Mouse (Mus musculus): ENCODE data around the gene Pgls.

Pgls gene

GRCm38 (mm10) chr8:71591471-71592373 lies at the start of gene Pgls:
Pgls (plus strand) TSS chr8:71592176.
- peak; percentile 85 for DNase-seq (ENCODE audit: low spot score)

- DNase-seq (ENCODE audit: low spot score): peak; percentile 76
Observed at GRCm38 (mm10) chr8:71542632-71543343, 49.2 kb upstream of the Pgls start, which contains the start of gene Mvb12a. Mvb12a (plus strand) TSS chr8:71542922.

GRCm38 (mm10) chr8:71543755-71544154 lies 48.2 kb upstream of the Pgls start:
- no peak for DNase-seq (ENCODE audit: low spot score)

GRCm38 (mm10) chr8:71545053-71545452 lies 46.9 kb upstream of the Pgls start:
- no peak for DNase-seq (ENCODE audit: low spot score)

GRCm38 (mm10) chr8:71547590-71547989 lies 44.4 kb upstream of the Pgls start:
- no peak for DNase-seq (ENCODE audit: low spot score)

GRCm38 (mm10) chr8:71550754-71551153 lies 41.2 kb upstream of the Pgls start:
- DNase-seq (ENCODE audit: low spot score): no peak

GRCm38 (mm10) chr8:71552770-71553169 lies 39.2 kb upstream of the Pgls start:
- no peak for DNase-seq (ENCODE audit: low spot score)

- no peak for DNase-seq (ENCODE audit: low spot score)
Observed at GRCm38 (mm10) chr8:71554001-71554400, 38.0 kb upstream of the Pgls start.

GRCm38 (mm10) chr8:71554644-71555043 lies 37.3 kb upstream of the Pgls start:
- DNase-seq (ENCODE audit: low spot score): no peak

- no peak for DNase-seq (ENCODE audit: low spot score)
Observed at GRCm38 (mm10) chr8:71558071-71558957, 33.7 kb upstream of the Pgls start, which contains the start of gene Tmem221. Tmem221 (minus strand) TSS chr8:71558871.

- DNase-seq (ENCODE audit: low spot score): no peak
Observed at GRCm38 (mm10) chr8:71558958-71559690, 32.9 kb upstream of the Pgls start.

GRCm38 (mm10) chr8:71560071-71560470 lies 31.9 kb upstream of the Pgls start:
- DNase-seq (ENCODE audit: low spot score): no peak

GRCm38 (mm10) chr8:71560765-71561164 lies 31.2 kb upstream of the Pgls start:
- no peak for DNase-seq (ENCODE audit: low spot score)

GRCm38 (mm10) chr8:71561401-71561800 lies 30.6 kb upstream of the Pgls start:
- DNase-seq (ENCODE audit: low spot score): no peak

- peak; percentile 50 for DNase-seq (ENCODE audit: low spot score)
Observed at GRCm38 (mm10) chr8:71562751-71563150, 29.2 kb upstream of the Pgls start.

GRCm38 (mm10) chr8:71563992-71564391 lies 28.0 kb upstream of the Pgls start:
- no peak for DNase-seq (ENCODE audit: low spot score)

- no peak for DNase-seq (ENCODE audit: low spot score)
Observed at GRCm38 (mm10) chr8:71566501-71566900, 25.5 kb upstream of the Pgls start, which contains the start of gene Nxnl1. Nxnl1 (minus strand) TSS chr8:71566601.

GRCm38 (mm10) chr8:71567587-71567986 lies 24.4 kb upstream of the Pgls start:
- no peak for DNase-seq (ENCODE audit: low spot score)

- DNase-seq (ENCODE audit: low spot score): no peak
Observed at GRCm38 (mm10) chr8:71568387-71568937, 23.5 kb upstream of the Pgls start, which contains the start of gene Slc27a1. Slc27a1 (plus strand) TSS chr8:71568882.

- DNase-seq (ENCODE audit: low spot score): no peak
Observed at GRCm38 (mm10) chr8:71568941-71569340, 23.0 kb upstream of the Pgls start.
